Mouse (Mus musculus) c-Kit-negative CD71-positive TER-119-positive erythroid progenitor cells, embryonic 14.5 days (primary cell): ENCODE measurements around the gene Krtap28-13.

ENCODE experiments used
- DNase-seq: peaks from one replicate; pipeline ENCODE4 v3.0.0-alpha.2; 2013; ENCODE audit warnings: low read depth, low spot score

Krtap28-13 gene

GRCm38 (mm10) chr1:83060643-83061042, at the start of gene Krtap28-13:
Krtap28-13 (plus strand) TSS chr1:83060930.
- DNase-seq, result no peak

- no peak for DNase-seq
These were observed 46.3 kb upstream of the Krtap28-13 start for GRCm38 (mm10) chr1:83014477-83014876.

GRCm38 (mm10) chr1:83015329-83015879, 45.3 kb upstream of the Krtap28-13 start:
- DNase-seq, result no peak

DNA sequence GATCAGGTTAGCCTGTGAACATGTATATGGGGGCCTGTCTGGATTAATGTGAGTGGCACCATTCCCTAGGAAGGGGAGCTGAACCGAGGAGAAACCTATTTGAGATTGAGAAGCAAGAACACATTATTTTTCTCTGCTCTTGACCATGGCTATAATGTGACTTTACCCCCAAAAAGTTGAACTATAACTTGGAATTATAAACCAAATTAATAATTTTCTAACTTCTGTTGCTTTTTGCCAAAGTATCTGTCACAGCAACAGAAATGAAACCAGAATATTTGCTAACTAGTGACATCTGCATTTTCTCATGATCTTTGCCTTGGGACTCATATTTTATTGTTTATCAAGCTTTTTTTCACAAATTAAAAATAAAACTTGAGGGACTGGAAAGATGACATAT, 44.2 kb upstream of the Krtap28-13 start:
- DNase-seq, result no peak

DNA sequence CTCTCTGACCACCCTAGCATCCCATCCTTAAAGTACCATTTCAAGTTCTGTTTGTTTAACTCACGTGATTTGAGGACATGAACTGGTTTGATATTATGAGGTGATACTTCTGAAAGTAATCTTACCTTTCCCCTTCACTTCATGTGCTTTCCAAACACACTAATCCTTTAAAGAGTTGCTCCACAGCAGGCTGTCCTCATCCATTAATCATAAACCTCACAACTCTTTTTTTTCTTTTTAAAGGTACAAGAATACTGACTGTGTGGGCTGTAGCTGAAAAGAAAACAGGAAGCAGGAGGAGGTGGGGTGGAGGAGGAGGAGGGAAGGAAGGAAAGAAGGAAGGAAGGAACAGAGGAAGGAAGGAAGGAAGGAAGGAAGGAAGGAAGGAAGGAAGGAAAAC, 28.8 kb upstream of the Krtap28-13 start:
- DNase-seq, result no peak

DNA sequence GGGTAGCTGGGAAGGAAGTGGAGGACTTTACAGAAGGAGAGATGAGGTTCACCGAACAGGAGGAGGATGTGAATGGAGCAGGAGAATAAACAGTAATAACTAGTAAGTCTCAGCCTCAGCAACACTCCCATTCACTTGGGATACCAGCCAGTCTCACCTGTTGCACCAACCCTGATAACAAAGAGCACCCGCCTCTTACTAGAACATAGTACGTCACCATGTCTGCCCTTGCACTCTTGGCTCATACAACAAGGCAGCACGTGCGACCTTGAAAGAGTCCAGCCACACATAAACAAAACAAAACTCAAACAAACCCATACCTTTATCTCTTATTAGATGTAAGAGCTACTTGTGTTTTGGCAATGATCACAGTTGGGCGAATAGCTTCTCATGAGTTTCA, 28.2 kb upstream of the Krtap28-13 start:
- DNase-seq, result no peak

DNA sequence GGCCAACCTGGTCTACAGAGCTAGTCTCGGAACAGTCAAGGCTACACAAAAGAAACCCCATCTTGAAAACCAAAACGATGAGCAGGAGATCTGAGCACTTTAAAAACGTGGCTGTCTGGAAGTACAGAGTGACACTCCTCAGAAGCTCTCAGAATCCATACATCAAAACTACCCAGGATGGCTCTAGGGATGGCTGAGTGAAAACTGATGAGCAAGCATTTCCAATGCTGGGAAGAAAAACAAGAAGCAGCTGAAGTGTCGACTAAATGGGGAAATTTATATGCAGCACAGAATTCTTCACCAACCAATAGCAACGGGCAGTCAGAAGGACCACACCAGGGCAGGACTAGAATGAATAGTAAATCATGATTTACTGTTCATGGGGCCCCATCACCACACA, 26.2 kb upstream of the Krtap28-13 start:
- DNase-seq, result no peak

GRCm38 (mm10) chr1:83036892-83037667, 23.6 kb upstream of the Krtap28-13 start:
- no peak for DNase-seq

- DNase-seq, result no peak
These were observed 22.5 kb upstream of the Krtap28-13 start, which contains the start of gene Slc19a3 for GRCm38 (mm10) chr1:83038109-83038672. Slc19a3 (minus strand) TSS chr1:83038448.

DNA sequence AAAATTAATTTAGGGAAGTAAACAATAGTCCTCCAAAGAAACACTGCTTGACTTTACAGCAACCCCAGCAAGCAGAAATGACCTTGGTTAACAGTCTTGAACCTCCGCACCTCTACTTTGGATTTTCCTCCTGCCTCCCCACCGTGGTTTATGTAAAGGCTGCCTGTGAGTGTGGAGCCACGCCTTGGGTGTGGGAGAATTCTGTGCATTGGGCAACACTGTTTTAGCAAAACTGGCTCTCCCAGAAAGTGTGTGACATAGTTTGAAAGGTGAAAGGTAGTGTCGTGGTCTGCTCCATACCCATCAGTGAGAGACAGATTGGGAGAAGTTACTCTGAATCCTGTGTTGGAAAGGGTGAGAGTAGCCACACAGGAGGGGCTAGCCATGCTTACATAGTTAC, 21.6 kb upstream of the Krtap28-13 start:
- no peak for DNase-seq

- DNase-seq, result no peak
These were observed 18.4 kb upstream of the Krtap28-13 start, which contains the start of gene Krtap28-10 for GRCm38 (mm10) chr1:83042380-83042779. Krtap28-10 (minus strand) TSS chr1:83042480.

GRCm38 (mm10) chr1:83044882-83045427, 15.8 kb upstream of the Krtap28-13 start, which contains the start of gene Gm47969:
Gm47969 (plus strand) TSS chr1:83044932.
- no peak for DNase-seq

DNA sequence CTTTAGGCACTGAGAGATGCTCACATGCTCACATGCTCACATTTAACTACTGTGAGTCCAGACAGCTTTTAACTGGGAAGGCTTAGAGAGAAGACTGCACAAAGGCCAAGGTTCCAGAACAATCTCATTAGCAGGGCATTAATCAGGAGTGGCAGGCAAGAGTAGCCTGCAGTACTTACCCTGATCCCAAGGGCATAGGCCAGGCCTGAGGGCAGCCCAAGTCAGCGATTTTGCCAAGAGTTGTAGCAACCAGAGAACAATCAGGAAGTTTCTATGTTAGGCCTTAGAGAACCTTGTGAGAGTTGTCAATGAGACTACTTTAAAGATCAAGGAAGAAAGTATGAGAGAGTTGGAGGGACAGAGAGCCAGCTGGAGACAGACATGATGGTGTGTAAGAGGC, 2.2 kb upstream of the Krtap28-13 start:
- DNase-seq, result no peak

- DNase-seq, result no peak
These were observed 1.5 kb upstream of the Krtap28-13 start, which contains the start of gene A030005K14Rik for GRCm38 (mm10) chr1:83059278-83059677. A030005K14Rik (minus strand) TSS chr1:83059378.

- DNase-seq, result peak; percentile 17
These were observed 4.1 kb downstream of the Krtap28-13 start for GRCm38 (mm10) chr1:83064851-83065250.

DNA sequence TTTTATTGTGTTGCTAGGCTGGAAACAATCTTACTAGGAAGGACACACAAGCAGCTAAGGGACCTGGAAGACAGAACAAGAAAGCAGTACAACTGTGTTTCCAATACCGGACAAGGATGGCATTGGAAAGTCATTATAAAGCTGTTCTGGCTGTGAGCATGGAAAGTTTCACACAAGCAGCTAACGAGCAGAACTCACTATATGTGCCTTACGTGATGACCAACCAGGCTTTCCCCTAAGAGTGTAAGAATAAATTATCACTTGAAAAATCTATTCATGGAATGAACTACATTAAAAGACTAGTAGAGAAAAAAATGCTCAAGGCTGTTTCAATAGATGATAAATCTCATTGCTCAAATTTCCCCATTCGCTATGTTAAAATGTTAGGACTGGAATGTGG, 5.8 kb downstream of the Krtap28-13 start:
- DNase-seq, result no peak

DNA sequence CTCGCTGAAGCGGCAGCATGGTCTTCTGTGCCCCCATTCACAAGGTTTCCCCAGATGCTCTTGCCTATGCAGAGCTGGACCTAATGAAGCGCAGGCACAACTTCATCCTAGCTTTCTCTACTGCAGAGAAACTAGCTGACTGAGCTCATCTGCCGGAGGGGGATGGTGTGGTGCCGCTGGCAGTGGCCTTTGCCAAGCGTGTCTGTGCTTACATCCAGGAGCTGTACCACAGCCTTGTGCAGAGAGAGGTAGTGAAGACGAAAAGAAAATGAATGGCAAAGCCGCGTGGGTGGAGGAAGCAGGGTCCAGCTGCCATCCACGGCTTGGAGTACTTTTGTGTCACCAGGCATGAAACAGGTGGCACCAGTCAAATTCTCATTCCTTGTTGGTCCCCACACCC, 6.5 kb downstream of the Krtap28-13 start:
- no peak for DNase-seq

- DNase-seq, result no peak
These were observed 14.9 kb downstream of the Krtap28-13 start for GRCm38 (mm10) chr1:83075526-83076189.

DNA sequence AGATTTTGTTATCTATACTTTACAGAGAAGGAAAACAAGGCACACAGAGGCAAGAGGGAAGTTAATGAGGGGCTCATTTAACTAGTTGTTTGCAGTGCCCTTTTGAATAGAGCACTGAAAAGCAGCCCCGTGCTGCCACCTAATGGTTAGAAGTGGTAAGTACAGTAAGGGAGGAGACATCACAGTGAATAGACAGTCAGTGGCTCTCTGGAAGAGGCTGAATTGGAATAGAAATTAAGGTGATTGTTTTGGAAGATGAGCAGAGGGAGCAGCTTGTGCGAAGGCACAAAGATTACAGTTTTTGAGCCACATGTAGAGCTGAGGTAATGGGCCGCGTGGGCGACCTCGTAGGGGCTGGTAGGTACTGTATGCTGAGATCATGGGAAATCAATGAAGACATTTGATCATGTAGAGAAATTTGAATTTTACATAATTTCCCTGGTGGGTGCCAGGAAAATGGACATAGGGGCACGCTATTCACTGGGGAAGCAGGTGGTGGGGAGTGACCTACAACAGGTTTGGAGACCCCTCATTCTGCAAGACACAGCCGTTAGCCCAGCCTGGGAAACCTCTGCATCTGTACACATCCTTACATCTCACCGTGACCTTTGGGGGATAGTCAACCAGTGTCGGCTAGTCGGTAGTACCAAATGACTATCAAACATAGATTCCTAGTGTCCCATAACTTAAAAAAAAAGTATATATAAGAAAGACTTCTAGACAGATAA, 15.6 kb downstream of the Krtap28-13 start:
- peak; percentile 37 for DNase-seq

DNA sequence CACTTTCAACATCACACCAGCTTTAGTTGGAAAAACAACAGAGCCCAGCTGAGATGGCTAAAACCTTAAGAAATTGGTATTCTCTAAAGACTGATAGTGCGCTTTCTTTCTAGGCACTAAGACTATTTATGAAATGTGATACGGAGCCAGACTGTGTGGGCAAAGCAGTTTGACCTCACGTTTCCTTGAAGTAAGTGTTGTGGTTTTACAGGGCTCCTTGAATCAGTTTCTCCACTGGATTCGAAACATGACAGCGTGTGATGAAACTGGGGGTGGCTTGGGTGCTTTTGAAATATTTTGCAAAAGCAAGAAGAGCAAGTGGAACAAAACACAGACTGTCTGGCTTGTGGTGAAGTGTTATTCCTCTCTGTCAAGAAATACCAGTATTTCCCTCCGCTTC, 16.3 kb downstream of the Krtap28-13 start:
- no peak for DNase-seq

DNA sequence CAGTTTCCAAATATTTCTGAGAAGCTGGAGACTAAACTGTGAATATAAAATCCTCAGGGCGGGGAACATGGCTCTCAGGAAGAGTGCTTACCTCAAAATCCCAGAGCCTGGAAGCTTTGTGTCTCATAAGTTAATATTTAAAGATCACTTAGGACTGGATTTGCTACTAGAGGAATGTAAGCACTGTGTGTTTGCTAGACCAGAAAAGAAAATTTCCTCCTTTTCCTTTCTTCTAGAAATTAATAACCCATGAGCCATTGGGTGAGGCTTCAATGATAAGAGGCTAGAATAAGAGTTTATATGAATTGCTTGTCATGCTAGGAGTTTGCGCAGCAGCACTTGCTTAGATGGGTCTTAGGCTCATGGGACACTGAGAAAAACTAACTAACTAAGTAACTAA, 24.1 kb downstream of the Krtap28-13 start:
- no peak for DNase-seq
